Mouse (Mus musculus) brain, embryonic 14.5 days (tissue): Measurements from ENCODE around the gene Selenoo. TPM values are rescaled to one million over a fixed set of nuclear protein-coding genes. Genes with fewer than 3 reads are reported as not detected.

Source experiments
- DNase-seq: peaks from one replicate; pipeline ENCODE4 v3.0.0-alpha.2; 2011; ENCODE audit warnings: low read depth
- CTCF ChIP-seq: fragments of 200-500 bp; IDR thresholded peaks from 2 replicates; pipeline ENCODE4 v1.5.1; 2012; ENCODE audit warnings: inconsistent platforms, mild to moderate bottlenecking, moderate library complexity, borderline replicate concordance; ENCODE audit not compliant: insufficient read depth, insufficient read length; ENCODE audit errors: extremely low read depth
- POLR2A ChIP-seq: fragments of 200-500 bp; IDR thresholded peaks from 2 replicates; pipeline ENCODE4 v1.6.1; 2012; ENCODE audit warnings: mild to moderate bottlenecking, inconsistent platforms, borderline replicate concordance; ENCODE audit not compliant: poor library complexity, insufficient read depth, insufficient read length, severe bottlenecking; ENCODE audit errors: extremely low read depth
- polyA plus RNA-seq: library from polyadenylated mRNA; depleted of rRNA; stranded (reverse); fragments of >200 nt; gene quantifications from 2 replicates; pipeline ENCODE4 v1.2.3, GENCODE M21; 2012

The Selenoo gene
- polyA plus RNA-seq, 1 experiment = 37.9 TPM

GRCm38 (mm10) chr15:89089248-89090051, 566 bp downstream of the Selenoo start:
- DNase-seq = peak; percentile 13
- TF ChIP-seq CTCF = no peak
- TF ChIP-seq POLR2A = no peak

- DNase-seq = no peak
- TF ChIP-seq POLR2A (no peak), CTCF (no peak)
Observed at GRCm38 (mm10) chr15:89090662-89091061, 1.8 kb downstream of the Selenoo start.

GRCm38 (mm10) chr15:89092181-89092580, 3.3 kb downstream of the Selenoo start:
- TF ChIP-seq POLR2A (no peak), CTCF (no peak)
- DNase-seq = no peak

GRCm38 (mm10) chr15:89097450-89097849, 8.6 kb downstream of the Selenoo start:
- DNase-seq = no peak
- no peak for TF ChIP-seq POLR2A
- TF ChIP-seq CTCF = no peak

DNA sequence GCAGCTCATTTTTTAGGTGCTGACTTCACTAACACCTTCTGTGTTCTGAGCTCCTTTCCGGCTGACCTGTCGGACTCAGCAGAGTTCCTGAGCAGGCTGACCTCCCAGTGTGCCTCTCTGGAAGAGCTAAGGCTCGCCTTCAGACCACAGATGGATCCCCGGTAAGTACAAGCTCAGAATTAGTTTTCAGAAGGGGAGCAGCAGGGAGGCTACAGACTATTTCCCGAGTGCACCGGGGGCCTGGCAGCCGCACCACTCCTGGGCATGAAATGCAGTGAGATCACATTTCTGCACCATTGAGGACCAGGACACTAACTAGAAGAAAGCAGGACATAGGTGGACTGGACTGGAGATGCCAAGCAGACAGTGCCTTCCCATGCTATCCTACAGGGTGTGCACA, 9.7 kb downstream of the Selenoo start:
- no peak for DNase-seq
- TF ChIP-seq POLR2A = no peak
- TF ChIP-seq CTCF = no peak

DNA sequence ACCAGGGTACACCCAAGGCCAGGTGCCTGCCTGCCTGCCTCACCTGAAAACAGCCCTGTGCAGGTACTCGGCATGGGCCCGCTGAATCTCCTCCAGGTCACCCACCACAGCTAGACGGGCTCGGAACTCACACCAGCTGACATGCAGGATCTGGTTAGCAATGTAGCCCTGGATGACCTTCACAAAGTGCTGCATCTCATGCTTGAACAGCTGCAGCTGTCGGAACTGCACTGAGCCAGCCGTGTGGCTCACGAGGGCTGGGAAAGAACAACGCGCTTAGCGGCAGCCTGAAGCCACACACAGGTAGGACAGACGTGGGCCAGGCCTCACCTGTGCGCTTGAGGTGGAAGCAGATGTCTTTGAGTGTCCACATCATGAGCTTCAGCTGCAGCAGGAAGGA, 11.9 kb downstream of the Selenoo start:
- TF ChIP-seq POLR2A (no peak), CTCF (no peak)
- no peak for DNase-seq

GRCm38 (mm10) chr15:89102646-89103045, 13.8 kb downstream of the Selenoo start:
- DNase-seq = no peak
- no peak for TF ChIP-seq CTCF
- TF ChIP-seq POLR2A = no peak

- TF ChIP-seq POLR2A (no peak), CTCF (no peak)
- no peak for DNase-seq
Observed at GRCm38 (mm10) chr15:89103921-89104320, 15.0 kb downstream of the Selenoo start.

DNA sequence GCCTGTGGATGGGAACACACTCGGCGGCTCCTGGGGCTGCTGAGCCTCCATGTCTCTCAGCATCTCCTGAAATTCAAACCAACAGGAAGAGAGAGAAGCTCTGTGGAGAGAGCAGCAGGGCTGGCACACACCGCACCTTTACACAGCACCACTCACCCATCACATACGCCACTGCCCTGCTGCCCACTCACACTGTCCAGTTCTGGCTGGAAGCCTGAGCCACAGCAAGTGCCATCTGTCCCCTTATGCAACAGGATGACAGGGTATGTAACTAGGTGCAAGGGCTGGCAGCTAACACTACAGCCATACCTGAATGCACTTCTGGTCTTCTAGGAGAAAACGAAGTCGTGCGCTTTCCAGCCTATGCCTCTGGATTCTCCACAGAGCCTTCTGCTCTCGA, 15.5 kb downstream of the Selenoo start:
- no peak for DNase-seq
- TF ChIP-seq CTCF (no peak), POLR2A (no peak)

GRCm38 (mm10) chr15:89106073-89106472, 17.2 kb downstream of the Selenoo start:
- DNase-seq = no peak
- TF ChIP-seq CTCF (no peak), POLR2A (no peak)

- TF ChIP-seq POLR2A = no peak
- no peak for TF ChIP-seq CTCF
Observed at GRCm38 (mm10) chr15:89106976-89107375, 18.1 kb downstream of the Selenoo start.

DNA sequence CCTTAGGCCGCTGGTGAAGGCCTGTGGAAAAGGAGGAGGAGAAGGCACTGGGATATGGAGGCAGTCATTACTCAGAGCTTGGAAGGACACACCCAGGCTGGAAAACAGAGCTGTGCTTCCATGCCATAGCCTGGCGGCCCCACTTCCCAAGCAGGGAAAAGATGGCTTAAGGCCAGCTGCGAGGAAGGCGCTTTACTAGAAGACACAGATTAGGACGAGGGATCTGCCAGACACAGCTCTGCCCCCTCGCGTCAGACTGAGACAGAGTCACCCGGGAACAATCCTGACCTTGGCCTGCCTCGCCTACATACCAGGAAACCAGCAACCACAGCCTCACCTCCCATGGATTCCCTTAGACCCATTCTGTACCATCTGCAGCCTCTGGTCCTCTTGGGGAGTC, 21.3 kb downstream of the Selenoo start:
- DNase-seq = no peak
- TF ChIP-seq CTCF = no peak
- no peak for TF ChIP-seq POLR2A

More at GRCm38 (mm10) chr15:89106976-89107375, 18.1 kb downstream of the Selenoo start:
- DNase-seq = no peak
